Mouse (Mus musculus): Measurements from ENCODE around the gene Iffo2. TPM values are rescaled to one million over a fixed set of nuclear protein-coding genes. Genes with fewer than 3 reads are reported as not detected.
"Not testable (repeated sequence)": the region's sequence is repeated elsewhere in the genome, so short reads cannot be mapped to it uniquely, and the experiment has no call there.

Gene Iffo2
- 2.9 and 3.7 TPM in 2 replicates for polyA plus RNA-seq (2015; fragmentation: Nextera tagmentation; extraction: Ambion mirVana)

DNA sequence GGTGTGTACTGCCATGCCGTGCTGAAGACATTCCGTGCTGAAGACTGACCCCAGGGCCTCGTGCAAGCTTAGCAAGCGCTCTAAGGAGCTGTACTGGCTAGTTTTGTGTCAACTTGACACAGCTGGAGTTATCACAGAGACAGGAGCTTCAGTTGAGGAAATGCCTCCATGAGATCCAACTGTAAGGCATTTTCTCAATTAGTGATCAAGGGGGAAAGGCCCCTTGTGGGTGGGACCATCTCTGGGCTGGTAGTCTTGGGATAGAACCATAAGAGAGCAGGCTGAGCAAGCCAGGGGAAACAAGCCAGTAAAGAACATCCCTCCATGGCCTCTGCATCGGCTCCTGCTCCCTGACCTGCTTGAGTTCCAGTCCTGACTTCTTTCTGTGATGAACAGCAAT lies at the start of gene Iffo2:
TSS of gene Iffo2 (plus strand) at position 301 of the 400 bp plus-strand sequence.
- ATAC-seq (ENCODE audit: low read depth); H3K4me2 ChIP-seq (ENCODE audit: low read depth, low read length); H3K27me3 ChIP-seq (ENCODE audit: control insufficient read depth, insufficient read depth, low read depth, low read length); H3K9me3 ChIP-seq (ENCODE audit: control insufficient read depth, low read length); H3K27ac ChIP-seq (ENCODE audit: low read length); H3K9ac ChIP-seq (ENCODE audit: low read length); H3K36me3 ChIP-seq (ENCODE audit: control insufficient read depth, insufficient read depth, low read length); H3K4me1 ChIP-seq (replicated peaks; ENCODE audit: control insufficient read depth, insufficient read depth, low read length); H3K4me3 ChIP-seq (ENCODE audit: low read length): not testable (repeated sequence)
- WGBS = 69% methylated on average over 5 of the region's 5 CpGs

GRCm38 (mm10) chr4:139481400-139481799 lies 48.9 kb upstream of the Iffo2 start:
- ATAC-seq (ENCODE audit: low read depth) = peak; percentile 32
- H3K36me3 ChIP-seq (ENCODE audit: control insufficient read depth, insufficient read depth, low read length) = peaks cover 69% of the 10 kb centered on the region
- peak overlapping the region; percentile 49; the same call in 1 of the 2 replicates for H3K27ac ChIP-seq (ENCODE audit: low read length)
- H3K9ac ChIP-seq (ENCODE audit: low read length) = no peak overlapping the region
- H3K4me3 ChIP-seq (ENCODE audit: low read length) = no peak overlapping the region
- H3K9me3 ChIP-seq (ENCODE audit: control insufficient read depth, low read length) = no peaks in the 10 kb centered on the region
- WGBS = 79% methylated on average over 1 of the region's 1 CpGs
- no peaks in the 10 kb centered on the region for H3K27me3 ChIP-seq (ENCODE audit: control insufficient read depth, insufficient read depth, low read depth, low read length)
- H3K4me1 ChIP-seq (replicated peaks; ENCODE audit: control insufficient read depth, insufficient read depth, low read length) = no peaks in the 10 kb centered on the region
- H3K4me2 ChIP-seq (ENCODE audit: low read depth, low read length) = no peak overlapping the region

DNA sequence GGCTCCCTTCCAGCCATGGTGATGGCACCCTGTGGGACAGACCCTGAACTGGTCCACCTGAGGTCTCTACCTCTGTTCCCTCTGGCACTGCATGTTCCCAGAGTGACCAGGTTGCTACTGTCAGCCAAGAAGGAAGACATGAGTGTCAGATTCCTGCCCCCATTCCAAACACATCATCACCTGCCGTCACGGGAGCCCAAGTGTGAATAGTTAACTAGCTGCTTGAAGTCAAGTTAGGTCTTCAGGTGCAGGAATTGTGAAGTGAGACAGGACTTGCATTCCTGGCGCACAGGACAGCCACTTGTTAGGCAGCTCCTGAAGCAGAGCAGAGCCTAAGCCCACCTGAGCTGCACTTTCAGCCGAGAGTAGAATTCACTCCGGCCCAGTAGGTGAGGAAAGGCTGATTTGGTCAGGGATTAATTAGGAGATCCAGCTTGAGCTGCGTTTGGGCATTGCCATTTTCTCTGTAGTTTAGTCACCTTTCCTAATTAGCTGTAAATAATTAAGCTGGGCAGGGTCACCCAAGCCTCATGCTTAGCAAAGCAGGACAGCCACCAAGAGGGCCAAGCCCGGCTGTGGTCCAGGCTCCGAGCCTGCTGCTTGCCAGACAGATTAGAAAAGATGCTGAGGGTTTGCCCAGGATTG lies 46.8 kb upstream of the Iffo2 start:
- no peak overlapping the region for H3K4me2 ChIP-seq (ENCODE audit: low read depth, low read length)
- H3K4me1 ChIP-seq (replicated peaks; ENCODE audit: control insufficient read depth, insufficient read depth, low read length) = no peaks in the 10 kb centered on the region
- H3K27me3 ChIP-seq (ENCODE audit: control insufficient read depth, insufficient read depth, low read depth, low read length) = no peaks in the 10 kb centered on the region
- H3K36me3 ChIP-seq (ENCODE audit: control insufficient read depth, insufficient read depth, low read length) = peaks cover 72% of the 10 kb centered on the region
- H3K9me3 ChIP-seq (ENCODE audit: control insufficient read depth, low read length) = no peaks in the 10 kb centered on the region
- no peak overlapping the region for H3K9ac ChIP-seq (ENCODE audit: low read length)
- ATAC-seq (ENCODE audit: low read depth) = no peak
- 80% methylated on average over 8 of the region's 8 CpGs for WGBS
- no peak overlapping the region for H3K27ac ChIP-seq (ENCODE audit: low read length)
- H3K4me3 ChIP-seq (ENCODE audit: low read length) = no peak overlapping the region

DNA sequence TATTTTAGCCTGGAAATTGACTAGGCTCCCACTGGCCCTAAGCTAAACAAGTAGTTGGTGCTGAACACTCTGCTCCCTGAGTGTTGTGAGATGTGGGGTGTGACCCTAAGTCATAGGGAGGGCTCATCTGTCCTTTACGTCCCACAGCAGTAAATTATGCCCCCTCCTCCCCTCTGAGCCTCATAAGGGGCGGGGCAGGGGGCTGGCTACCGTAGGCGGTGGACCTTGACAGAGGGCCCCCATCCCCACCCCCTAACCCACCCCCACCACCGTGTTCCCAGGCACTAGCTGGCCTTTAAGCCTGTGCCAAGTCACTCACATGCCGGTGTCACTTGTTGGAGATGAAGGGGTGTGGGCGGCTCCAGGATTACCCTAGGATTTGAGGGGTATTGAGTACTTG lies 45.9 kb upstream of the Iffo2 start:
- H3K4me3 ChIP-seq (ENCODE audit: low read length) = no peak overlapping the region
- ATAC-seq (ENCODE audit: low read depth) = no peak
- no peak overlapping the region for H3K4me2 ChIP-seq (ENCODE audit: low read depth, low read length)
- no peaks in the 10 kb centered on the region for H3K27me3 ChIP-seq (ENCODE audit: control insufficient read depth, insufficient read depth, low read depth, low read length)
- no peak overlapping the region for H3K9ac ChIP-seq (ENCODE audit: low read length)
- H3K36me3 ChIP-seq (ENCODE audit: control insufficient read depth, insufficient read depth, low read length) = peaks cover 65% of the 10 kb centered on the region
- H3K4me1 ChIP-seq (replicated peaks; ENCODE audit: control insufficient read depth, insufficient read depth, low read length) = no peaks in the 10 kb centered on the region
- H3K9me3 ChIP-seq (ENCODE audit: control insufficient read depth, low read length) = no peaks in the 10 kb centered on the region
- H3K27ac ChIP-seq (ENCODE audit: low read length) = no peak overlapping the region
- 77% methylated on average over 7 of the region's 7 CpGs for WGBS

DNA sequence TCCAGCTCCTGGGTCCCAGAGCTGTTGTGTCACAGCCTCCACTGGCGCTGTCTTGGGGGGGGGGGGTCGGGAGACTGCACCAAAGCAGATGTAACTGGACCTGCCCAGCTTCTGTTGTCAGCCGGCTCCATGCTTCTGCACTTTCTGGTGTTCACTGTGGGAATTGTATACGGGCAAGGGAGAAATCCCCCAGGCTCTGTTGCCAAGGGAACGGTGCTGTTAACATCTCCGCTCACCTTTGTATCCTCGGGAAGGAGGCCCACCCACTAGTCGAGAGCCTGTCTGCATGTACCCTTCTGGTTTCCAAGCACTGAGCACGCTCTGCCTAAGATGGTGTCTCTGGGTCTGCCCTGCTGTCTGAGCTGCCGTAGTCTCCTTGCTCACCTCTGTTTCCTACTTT lies 43.3 kb upstream of the Iffo2 start:
- no peak for ATAC-seq (ENCODE audit: low read depth)
- 57% methylated on average over 10 of the region's 10 CpGs for WGBS
- Histone ChIP-seq H3K27ac (ENCODE audit: low read length) (no peak overlapping the region), H3K4me3 (ENCODE audit: low read length) (no peak overlapping the region), H3K36me3 (ENCODE audit: control insufficient read depth, insufficient read depth, low read length) (peaks cover 58% of the 10 kb centered on the region), H3K4me1 (replicated peaks; ENCODE audit: control insufficient read depth, insufficient read depth, low read length) (no peaks in the 10 kb centered on the region), H3K27me3 (ENCODE audit: control insufficient read depth, insufficient read depth, low read depth, low read length) (no peaks in the 10 kb centered on the region), H3K9me3 (ENCODE audit: control insufficient read depth, low read length) (no peaks in the 10 kb centered on the region), H3K9ac (ENCODE audit: low read length) (no peak overlapping the region), H3K4me2 (ENCODE audit: low read depth, low read length) (no peak overlapping the region)

GRCm38 (mm10) chr4:139488325-139488724 lies 42.0 kb upstream of the Iffo2 start:
- Histone ChIP-seq H3K4me2 (ENCODE audit: low read depth, low read length) (no peak overlapping the region), H3K27ac (ENCODE audit: low read length) (no peak overlapping the region), H3K9me3 (ENCODE audit: control insufficient read depth, low read length) (no peaks in the 10 kb centered on the region), H3K36me3 (ENCODE audit: control insufficient read depth, insufficient read depth, low read length) (peaks cover 47% of the 10 kb centered on the region), H3K4me1 (replicated peaks; ENCODE audit: control insufficient read depth, insufficient read depth, low read length) (no peaks in the 10 kb centered on the region), H3K27me3 (ENCODE audit: control insufficient read depth, insufficient read depth, low read depth, low read length) (no peaks in the 10 kb centered on the region), H3K4me3 (ENCODE audit: low read length) (no peak overlapping the region), H3K9ac (ENCODE audit: low read length) (no peak overlapping the region)
- WGBS = 92% methylated on average over 5 of the region's 5 CpGs
- ATAC-seq (ENCODE audit: low read depth) = no peak

GRCm38 (mm10) chr4:139489946-139490345 lies 40.4 kb upstream of the Iffo2 start:
- Histone ChIP-seq H3K9me3 (ENCODE audit: control insufficient read depth, low read length) (no peaks in the 10 kb centered on the region), H3K4me2 (ENCODE audit: low read depth, low read length) (no peak overlapping the region), H3K4me3 (ENCODE audit: low read length) (no peak overlapping the region), H3K27ac (ENCODE audit: low read length) (no peak overlapping the region), H3K4me1 (replicated peaks; ENCODE audit: control insufficient read depth, insufficient read depth, low read length) (no peaks in the 10 kb centered on the region), H3K27me3 (ENCODE audit: control insufficient read depth, insufficient read depth, low read depth, low read length) (no peaks in the 10 kb centered on the region), H3K9ac (ENCODE audit: low read length) (no peak overlapping the region), H3K36me3 (ENCODE audit: control insufficient read depth, insufficient read depth, low read length) (peaks cover 33% of the 10 kb centered on the region)
- WGBS = 71% methylated on average over 1 of the region's 1 CpGs
- ATAC-seq (ENCODE audit: low read depth) = no peak

GRCm38 (mm10) chr4:139490413-139491055 lies 39.8 kb upstream of the Iffo2 start:
- peaks cover 28% of the 10 kb centered on the region for H3K36me3 ChIP-seq (ENCODE audit: control insufficient read depth, insufficient read depth, low read length)
- WGBS = 68% methylated on average over 11 of the region's 11 CpGs
- no peak overlapping the region for H3K4me2 ChIP-seq (ENCODE audit: low read depth, low read length)
- H3K4me1 ChIP-seq (replicated peaks; ENCODE audit: control insufficient read depth, insufficient read depth, low read length) = no peaks in the 10 kb centered on the region
- H3K27ac ChIP-seq (ENCODE audit: low read length) = no peak overlapping the region
- no peaks in the 10 kb centered on the region for H3K27me3 ChIP-seq (ENCODE audit: control insufficient read depth, insufficient read depth, low read depth, low read length)
- ATAC-seq (ENCODE audit: low read depth) = no peak
- H3K4me3 ChIP-seq (ENCODE audit: low read length) = no peak overlapping the region
- no peaks in the 10 kb centered on the region for H3K9me3 ChIP-seq (ENCODE audit: control insufficient read depth, low read length)
- H3K9ac ChIP-seq (ENCODE audit: low read length) = no peak overlapping the region

DNA sequence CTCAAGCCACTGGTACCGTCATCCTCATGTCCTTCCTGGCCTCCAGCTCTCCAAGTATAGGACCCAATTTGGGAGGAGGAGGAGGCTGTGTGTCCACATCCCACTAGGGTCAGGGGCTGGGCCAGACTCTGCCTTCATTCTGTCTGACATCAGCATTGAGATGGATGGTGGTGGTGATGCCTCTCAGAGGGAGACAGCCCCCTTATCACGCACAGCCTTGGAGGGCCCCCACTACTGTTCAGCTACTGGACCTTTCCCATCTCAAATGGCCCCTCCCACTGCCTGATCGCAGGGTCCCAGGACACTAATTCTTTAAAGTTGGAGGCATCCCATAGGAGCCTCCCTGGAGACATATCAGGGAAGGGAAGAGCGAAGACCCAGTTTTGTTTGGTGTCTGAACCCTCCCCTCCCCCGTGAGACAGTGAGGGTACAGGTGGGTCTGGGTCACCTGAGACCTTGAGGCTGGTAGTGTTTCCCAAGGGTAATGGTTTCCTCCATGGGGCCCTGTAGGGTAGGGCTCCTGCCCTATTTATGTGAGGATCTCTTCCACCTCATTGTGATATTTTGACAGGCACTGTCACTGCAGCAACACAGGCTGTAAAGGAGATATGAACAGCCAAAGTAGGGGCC lies 38.7 kb upstream of the Iffo2 start:
- no peaks in the 10 kb centered on the region for H3K4me1 ChIP-seq (replicated peaks; ENCODE audit: control insufficient read depth, insufficient read depth, low read length)
- no peaks in the 10 kb centered on the region for H3K9me3 ChIP-seq (ENCODE audit: control insufficient read depth, low read length)
- H3K27ac ChIP-seq (ENCODE audit: low read length) = no peak overlapping the region
- 74% methylated on average over 5 of the region's 5 CpGs for WGBS
- H3K9ac ChIP-seq (ENCODE audit: low read length) = no peak overlapping the region
- H3K4me2 ChIP-seq (ENCODE audit: low read depth, low read length) = no peak overlapping the region
- peaks cover 20% of the 10 kb centered on the region for H3K36me3 ChIP-seq (ENCODE audit: control insufficient read depth, insufficient read depth, low read length)
- ATAC-seq (ENCODE audit: low read depth) = no peak
- no peaks in the 10 kb centered on the region for H3K27me3 ChIP-seq (ENCODE audit: control insufficient read depth, insufficient read depth, low read depth, low read length)
- H3K4me3 ChIP-seq (ENCODE audit: low read length) = no peak overlapping the region
